Mouse (Mus musculus) megakaryocyte, embryonic 14.5 days (primary cell): Measurements from ENCODE around the gene Cyb5d1.

Source experiments
- FLI1 ChIP-seq: IDR thresholded peaks from 2 replicates; pipeline ENCODE4 v1.6.1; 2012; ENCODE audit warnings: low read length, inconsistent platforms, mixed read lengths
- GATA1 ChIP-seq: IDR thresholded peaks from 3 replicates; pipeline ENCODE4 v1.6.1; 2012; ENCODE audit warnings: mixed read lengths, low read length, inconsistent platforms, borderline replicate concordance

GRCm38 (mm10) chr11:69411538-69412203 is 16.2 kb upstream of the Cyb5d1 start:
- TF ChIP-seq GATA1 (no peak), FLI1 (no peak)
